Mouse (Mus musculus): ENCODE measurements around the gene Anp32a.

The Anp32a gene

DNA sequence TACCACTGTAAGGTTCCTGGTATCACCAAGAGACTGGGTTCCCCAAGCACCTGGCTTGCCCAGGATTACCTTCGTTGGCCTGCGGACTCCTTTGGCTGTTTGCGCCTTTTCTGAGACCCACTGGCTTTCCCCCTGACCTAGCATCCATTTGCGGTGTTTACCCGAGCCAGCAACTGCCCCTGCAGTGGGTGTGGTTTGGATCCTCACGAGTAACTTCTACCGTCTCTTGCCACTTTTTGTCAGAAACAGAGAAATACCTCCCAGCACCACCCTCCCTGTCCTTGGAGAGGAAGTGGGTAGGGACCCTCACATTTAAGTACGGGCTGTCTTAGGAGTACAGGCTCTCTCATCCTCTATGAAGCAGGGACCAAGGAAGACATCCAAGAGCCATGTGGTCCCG is 29.1 kb downstream of the Anp32a start:
- no peak for DNase-seq (ENCODE audit: low read depth)

DNA sequence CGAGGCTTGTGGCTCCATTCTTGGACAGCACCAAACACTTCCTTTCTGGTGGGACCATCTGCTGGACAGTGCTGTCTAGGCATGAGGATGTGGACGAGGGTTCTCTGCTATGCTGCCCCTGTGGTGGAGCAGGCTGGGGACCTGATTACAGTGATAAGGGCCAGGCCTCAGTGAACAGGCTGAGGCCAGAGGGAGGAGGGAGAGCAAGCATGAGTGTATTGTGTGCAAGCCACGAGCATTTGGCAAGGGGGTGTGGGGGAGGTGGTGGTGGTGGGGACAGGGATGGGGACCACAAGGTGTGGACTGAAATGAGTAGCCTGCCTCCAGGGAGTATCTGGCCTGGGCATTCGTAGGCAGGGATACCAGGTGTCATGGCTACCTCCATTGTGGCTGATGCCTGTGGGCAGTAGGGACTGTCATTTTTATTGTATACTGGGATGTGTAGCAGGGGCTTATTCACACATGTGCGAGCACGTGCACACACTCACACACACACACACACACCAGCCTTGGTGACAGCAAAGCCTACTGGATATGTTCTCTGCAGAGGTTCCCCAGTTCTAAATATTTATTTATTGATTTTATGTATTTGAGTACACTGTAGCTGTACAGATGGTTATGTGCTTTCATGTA is 29.7 kb downstream of the Anp32a start:
- DNase-seq (ENCODE audit: low read depth) = no peak

DNA sequence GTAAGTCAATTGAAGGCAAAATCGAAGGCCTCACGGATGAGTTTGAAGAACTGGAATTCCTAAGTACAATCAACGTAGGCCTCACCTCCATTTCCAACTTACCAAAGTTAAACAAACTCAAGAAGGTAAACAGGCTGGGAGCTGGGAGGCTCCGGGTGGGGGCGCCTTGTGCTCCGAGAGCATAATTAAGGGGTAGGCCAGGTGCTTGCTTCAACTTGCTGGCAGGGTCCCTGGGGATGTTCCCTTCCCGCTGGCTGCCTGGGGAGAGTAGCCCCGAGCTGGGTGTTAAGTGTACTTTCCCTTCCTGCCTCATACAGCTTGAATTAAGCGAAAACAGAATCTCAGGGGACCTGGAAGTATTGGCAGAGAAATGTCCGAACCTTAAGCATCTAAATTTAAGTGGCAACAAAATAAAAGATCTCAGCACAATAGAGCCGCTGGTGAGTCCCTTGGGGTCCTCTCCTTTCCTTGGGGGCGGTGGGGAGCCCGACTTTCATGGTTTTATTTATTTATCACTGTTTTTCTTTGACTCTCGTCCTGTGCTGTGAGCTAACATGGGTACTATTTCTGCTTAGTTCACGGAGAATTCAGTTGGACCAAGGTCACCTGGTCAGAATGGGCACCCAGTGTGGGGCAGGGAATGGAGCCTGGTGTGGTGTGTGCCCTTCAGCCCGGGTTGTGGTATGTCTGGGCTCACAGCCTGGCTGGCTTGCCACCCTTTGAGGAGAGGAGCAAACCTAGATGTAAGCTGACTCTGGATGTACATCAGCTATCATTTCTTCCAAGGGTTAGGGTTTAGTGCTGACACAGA is 30.9 kb downstream of the Anp32a start:
- no peak for DNase-seq (ENCODE audit: low read depth)

DNA sequence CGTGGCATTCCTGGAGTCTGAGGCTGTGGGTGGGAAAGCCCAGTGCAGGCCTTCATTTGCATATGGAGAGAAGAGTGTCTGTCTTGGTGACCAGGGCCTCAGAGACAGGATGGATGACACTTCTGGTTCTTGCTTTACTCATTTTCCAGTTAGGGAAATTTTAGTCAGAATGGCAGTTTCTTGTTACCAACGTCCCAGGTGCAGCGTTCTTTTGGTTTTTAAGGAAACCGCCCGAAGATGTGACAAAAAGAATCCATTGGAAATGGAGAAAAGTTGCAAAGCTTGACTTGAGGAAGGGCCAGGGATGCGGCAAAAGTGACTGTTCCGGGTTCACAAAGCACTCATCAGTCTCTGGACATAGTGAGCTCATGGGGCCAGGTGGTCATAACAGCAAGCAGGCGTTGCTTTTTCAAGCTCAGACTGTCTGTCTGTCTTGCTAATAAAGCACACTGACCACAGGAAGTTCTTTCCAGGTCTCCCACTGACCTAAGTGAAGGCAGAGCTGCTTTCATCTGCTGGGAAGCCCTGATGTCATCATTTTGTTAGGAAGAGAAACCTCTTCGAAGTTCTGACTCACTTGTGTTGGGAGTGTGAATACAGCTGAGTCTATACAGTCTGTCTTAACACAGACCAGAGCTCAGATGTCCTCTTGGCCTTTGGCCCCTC is 31.6 kb downstream of the Anp32a start:
- DNase-seq (ENCODE audit: low read depth) = no peak

DNA sequence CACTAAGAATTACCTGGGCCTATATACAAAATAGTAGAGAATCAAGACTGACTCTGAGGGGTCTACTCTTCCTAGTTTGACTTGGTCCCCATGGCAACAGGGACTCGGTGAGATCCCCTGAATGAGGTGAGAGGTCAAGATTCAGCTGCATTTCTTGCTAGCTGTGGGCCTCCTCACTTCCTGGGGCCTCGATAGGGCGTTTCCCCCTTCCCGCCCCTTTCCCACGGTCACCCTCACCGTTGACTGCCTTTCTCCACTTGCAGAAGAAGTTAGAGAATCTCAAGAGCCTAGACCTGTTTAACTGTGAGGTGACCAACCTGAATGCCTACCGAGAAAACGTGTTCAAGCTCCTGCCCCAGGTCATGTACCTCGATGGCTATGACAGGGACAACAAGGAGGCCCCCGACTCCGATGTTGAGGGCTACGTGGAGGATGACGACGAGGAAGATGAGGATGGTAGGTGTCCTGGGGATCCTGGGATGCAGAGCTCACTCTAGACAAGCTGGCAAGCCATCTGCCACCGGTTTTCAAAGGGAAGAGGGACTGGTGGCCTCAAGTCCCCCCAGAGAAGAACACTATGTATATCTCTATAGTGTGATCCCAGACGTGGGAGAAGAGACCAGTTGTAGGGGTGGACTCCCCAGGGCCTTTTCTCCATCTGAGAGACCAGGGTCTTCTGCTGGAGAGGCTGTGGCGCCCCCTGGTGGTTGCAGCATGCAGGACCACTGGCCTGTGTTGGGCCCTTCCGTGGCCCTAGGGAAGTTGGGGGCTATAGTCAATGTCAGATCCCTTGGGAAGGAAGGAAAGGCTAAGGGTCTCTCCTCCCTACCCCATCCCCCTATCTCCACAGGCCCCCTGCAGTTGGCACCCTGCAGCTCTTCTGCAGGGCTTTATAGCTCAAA is 32.4 kb downstream of the Anp32a start:
- no peak for DNase-seq (ENCODE audit: low read depth)

DNA sequence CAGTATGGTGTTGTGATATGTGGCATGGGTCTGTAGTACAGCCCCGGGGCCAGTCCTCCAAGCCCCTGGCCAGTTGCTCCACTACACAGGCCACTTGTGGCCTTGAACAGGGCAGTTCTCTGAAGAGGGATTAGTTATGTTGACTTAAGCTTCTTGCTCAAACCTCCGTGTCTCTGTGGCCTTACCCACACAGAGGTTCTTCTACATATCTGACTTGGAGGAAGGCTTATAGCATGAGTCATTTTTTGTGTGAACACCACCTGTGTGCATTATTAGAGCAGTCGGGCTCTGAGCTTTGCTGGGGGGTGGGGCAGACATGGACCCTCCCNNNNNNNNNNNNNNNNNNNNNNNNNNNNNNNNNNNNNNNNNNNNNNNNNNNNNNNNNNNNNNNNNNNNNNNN is 33.2 kb downstream of the Anp32a start:
- DNase-seq (ENCODE audit: low read depth) = no peak

DNA sequence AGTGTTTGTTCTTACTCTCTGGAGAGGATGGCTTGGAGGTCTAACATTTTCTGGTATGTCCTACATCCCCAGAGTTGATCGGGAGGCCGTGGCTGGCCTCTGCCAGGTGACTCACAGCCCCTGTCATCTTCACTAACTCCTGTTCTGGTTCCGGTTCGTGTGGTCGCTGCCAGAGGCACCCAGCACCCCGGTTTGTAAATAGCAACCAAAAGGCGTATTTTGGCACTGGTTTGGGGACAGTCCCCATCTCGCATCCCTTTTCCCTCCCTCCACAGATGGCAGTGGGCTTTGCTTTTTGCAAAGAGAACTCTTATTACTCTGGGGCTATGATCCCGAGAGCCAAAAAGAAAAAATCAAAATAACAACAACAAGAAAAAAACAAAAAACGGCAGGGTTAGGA is 36.8 kb downstream of the Anp32a start:
- DNase-seq (ENCODE audit: low read depth) = no peak

DNA sequence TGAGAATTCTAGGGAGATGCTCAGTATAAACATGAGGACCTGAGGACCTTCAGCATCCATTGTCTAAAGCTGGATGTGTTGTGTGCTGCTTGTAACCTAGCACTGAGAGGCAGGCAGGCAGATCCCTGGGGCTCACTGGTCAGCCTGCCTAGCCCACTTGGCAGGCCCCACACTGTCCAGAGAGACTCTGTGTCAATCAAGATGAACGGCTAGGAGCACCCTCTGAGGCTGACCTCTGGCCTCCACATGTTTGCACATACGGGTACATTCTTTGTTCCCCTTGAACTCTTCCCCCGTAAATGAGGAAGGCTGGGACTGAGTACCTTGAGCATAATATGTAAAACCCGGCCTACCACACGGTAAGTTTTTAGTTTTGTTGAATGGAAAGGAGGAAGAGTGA is 39.3 kb downstream of the Anp32a start:
- no peak for DNase-seq (ENCODE audit: low read depth)

DNA sequence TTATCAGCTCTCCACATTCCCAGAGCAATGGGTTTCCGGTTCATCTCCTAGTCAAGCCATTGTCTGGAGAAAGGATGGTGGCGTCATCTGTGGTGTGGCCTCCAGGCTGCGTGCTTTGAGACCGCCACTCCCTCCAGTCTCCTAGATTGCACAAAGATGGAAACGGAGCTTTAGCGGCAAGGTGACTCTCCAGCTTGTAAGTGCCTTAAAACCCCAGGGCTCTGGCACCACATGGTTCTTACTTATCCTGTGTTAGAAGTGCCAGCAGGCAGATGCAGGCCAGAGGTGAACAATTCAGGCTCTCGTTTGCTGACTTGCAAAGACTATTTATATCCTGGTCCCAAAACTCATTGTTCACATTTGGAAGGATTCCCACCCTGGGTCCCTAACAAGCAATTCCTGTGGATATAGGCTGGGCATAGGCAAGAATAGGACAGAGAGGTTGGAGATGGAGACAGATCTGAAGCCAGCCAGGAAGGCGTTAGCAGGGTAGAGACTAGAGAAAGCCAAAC is 40.4 kb downstream of the Anp32a start:
- no peak for DNase-seq (ENCODE audit: low read depth)

DNA sequence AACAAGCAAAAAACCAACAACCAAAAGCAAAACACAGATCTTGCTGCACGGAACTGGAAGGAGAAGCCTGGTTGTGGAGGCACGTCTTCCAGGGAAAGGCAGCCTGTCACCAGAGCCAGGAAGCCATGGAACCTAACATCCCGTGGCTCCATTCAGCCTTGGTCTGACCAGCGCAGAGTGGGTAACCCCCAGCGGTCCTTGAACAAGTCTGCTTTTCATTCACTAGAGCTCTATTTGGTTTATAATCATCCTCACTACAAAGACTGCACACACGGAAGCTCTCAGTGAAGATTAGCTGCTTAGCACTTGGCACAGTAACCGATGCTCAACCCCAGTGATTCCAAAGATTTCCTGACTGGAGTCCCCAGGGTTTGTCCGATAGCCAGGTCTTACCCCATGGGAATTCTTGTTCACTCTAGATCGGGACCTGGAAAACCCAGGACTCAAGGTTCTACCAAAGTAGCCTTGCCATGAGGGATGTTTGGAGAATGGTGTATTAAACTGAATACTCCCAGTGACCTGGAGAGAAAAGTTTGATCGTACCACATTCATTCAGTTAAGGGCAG is 41.5 kb downstream of the Anp32a start:
- no peak for DNase-seq (ENCODE audit: low read depth)

DNA sequence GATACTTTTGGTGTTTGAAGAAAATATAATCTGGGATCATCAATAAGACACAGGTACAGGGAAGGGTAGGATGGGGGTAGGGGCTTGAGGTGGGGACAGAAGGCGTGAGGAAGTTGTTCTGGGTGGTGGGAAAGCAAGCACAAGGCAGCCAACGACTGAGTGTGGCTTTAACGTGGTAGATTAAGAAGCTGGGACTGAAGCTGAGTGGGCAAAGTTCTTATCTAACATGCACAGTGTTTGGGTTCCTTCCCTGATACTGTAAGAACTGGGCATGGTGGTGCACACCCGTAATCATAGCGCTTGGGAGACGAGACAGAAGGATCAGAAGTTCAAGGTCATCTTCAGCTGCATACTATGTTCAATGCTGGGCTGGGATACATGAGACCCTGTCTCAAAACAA is 44.0 kb downstream of the Anp32a start:
- no peak for DNase-seq (ENCODE audit: low read depth)

DNA sequence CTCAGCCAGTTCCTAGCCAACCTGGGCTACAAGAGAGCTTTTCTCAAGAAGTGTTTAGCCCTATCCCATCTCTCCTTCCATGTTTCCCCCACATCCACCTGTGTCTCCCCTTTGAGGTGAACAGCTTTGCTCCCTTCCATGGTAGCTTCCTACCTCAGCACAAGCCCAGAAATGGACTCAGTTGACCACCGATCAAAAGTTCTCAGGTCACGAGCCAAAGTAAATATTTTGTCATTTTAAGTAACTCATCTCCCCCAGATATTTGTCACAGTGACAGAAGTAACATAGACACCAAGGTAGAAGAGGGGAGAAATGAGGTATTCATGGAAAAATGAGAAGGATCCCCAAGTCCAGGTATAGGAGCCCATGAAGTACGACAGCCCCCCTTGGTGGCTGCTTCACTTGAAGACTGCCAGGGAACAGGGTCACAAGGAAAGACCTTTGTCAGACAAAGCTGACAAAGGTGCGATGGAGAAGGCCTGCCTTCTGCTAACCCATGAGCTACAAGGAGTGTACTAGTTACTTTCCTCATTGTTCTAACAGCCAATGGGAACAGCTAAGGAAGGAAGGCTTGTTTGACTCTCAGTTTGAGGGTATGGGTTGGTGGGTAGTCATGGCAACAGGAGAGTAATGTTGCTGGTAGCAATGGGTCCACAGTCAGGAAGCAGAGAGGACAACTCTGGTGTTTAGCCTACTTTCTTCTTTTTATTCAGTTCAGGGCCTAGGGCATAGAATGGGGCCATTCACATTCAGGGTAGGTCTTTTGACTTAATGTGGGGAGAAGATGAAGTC is 44.8 kb downstream of the Anp32a start:
- DNase-seq (ENCODE audit: low read depth) = no peak

DNA sequence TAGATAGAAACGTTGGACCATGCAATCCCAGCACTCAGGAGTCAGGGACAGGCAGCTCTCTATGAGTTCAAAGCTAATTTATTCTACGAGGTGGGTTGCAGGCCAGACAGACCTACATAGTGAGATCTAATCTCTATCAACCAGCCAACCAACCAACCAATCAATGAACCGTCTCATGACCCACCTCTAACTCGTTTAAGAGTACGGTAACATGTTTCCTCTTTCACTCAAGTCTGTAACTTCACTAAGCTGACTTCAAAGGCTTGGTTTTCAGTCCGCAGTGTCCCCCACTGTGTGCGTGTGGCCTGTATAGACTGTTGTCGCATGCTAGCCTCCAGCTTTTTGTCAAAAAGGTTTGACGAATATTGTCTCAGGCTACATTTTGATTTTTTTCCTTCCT is 48.6 kb downstream of the Anp32a start:
- DNase-seq (ENCODE audit: low read depth) = no peak

DNA sequence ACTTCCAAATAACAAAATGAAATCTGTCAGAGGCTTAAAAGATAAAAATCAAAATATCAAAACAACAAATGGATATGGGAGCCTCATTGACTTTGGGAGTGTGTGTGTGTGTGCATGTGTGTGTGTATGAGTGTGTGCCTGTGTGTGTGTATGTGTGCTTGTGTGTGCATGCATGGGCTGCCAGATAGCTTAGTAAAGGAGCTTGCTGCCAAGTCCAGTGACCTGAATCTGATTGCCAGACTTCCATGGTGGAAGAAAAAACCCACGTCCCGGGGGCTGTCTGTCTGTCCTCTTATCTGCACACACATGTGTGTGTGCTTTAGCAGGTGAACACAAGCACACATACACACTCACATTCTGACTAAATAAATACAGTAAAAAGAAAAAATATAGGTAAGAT is 52.4 kb downstream of the Anp32a start:
- no peak for DNase-seq (ENCODE audit: low read depth)

DNA sequence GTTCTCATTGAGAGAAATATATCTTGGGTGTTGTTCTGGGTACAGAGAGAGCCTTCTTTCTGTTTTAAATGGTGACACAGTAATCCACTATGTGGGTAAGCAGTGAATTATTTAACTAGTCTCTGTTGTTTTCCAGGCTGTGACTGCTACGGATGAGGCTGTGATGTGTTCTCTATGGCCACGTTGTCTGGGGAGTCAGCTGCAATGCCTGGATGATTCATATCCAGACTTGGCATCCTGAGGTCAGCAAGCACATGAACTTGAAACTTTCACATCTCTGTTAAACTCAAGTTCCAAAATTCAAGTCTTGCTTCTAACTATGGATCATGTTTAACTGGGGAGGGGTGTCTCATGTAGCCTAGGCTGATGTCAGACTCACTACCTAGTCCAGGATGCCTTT is 53.1 kb downstream of the Anp32a start:
- DNase-seq (ENCODE audit: low read depth) = no peak

DNA sequence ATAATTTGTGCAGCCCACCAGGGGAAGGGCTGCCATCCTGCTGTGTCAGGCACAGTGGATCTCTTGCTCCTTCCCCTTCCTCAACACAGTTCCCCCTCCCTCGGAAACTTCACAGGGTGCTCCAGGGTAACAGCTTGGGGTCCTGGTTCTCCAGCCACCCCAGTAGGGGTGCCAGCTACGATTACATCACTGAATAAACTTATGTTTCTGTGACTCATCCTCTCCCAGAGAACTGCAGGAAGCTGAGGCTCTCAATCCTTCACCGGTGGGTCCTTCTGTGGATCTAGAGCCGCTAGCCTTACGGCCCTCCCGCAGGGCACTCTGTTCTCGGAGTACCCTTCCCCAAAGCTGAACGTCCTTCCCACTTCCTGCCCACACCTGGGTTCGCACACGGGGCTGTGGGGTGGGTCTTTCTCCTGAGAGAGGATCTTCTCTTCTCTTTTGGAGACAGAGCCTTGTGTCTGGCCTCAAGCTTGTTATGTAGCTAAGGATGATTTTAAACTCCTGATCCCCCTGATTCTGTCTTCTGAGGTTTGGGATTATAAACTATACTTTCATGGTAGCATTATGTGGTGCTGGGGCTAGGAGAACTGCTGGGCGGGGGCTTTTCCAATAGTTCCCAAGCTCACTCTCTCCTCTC is 59.6 kb downstream of the Anp32a start:
- no peak for DNase-seq (ENCODE audit: low read depth)

DNA sequence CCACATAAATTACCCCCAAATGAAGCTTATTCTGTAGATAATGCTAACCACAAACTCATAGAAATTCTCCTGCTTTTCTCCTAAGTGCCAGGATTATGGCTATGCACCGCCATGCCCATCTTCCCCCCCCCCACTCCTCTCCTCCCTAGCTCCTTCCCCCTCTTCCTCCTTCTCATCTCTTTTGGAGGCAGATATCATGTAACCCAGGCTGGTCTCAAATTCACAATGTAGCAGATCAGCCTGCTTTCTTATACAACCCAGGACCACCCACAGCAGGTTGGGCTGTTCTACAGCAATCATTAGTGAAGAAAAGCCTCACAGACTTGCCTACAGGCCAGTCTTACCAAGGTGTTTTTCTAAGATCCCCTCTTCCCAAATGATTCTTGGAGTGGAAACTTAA is 60.5 kb downstream of the Anp32a start:
- DNase-seq (ENCODE audit: low read depth) = no peak

DNA sequence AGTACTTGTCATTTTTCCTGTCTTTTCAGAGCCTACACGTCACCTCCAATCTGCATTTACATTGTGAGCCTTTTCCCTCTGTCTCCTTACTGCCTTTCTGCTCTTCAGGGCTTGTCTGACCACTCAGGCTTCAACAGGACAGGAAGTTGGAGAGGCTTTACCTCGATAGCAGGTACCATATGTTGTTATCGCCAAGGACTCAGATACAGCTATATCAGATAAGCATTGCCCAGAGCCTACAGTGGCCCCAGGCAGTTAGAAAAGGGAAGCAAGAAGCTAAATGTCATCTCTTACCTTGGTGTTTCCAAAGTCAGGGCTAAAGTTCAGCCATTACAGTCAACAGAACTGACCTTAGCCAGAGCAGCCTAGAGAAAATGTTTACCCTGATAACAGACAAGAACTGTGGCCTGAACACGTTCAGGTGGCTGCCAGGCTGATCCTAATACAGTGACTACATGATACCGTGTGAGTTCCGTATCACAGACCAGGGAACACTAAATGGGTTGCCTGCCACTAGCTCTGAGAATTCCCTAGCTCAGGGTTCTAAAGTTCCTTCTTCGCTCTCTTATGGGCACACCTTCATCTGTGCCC is 65.4 kb downstream of the Anp32a start:
- DNase-seq (ENCODE audit: low read depth) = no peak

DNA sequence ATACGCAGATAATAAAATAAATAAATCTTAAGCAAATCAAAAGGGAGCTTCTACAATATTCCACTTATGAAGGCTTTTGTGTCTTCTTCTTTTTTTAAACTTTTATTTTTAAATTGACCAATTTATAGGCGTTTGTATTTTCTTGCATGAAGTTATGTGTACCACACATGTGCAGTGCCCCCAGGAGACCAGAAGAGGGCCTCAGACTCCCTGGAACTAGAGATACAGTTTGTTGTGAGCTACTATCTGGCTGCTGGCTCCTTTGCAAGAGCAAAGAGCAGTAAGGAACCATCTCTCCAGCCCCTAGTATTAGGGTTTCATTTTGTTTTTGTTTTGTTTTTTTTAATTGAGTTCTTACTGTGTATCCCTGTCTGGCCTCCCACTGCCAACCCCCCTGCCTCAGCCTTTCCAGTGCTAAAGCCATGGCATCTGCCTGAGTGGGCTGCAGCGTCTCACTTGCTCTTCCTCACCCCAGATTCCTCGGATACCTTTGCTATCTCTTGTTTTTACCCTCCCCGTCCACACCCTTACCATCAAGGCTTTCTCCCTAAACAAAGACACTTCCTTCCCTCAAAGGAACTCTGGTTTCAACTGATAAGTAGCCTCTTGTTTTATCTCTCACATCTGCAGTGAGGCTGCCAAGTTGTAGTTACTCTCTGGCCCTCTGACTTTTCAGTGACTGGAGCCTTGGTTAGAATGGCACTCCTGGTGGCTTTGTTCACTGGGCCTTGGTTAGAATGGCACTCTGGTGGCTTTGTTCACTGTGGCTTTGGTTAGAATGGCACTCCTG is 66.5 kb downstream of the Anp32a start:
- DNase-seq (ENCODE audit: low read depth) = no peak

All from c-Kit-positive CD71-negative TER-119-negative erythroid progenitor cells, embryonic 14.5 days (primary cell).